Mouse (Mus musculus): Measurements from ENCODE around the gene Plp2.
A peak's percentile ranks its signal among the peaks of the same experiment; 100 is the strongest.

Gene Plp2

GRCm38 (mm10) chrX:7661086-7661485 is 10.1 kb downstream of the Plp2 start:
- no peak for DNase-seq (ENCODE audit: low spot score)

- DNase-seq (ENCODE audit: low spot score), result no peak
Measured at GRCm38 (mm10) chrX:7658785-7659589, 12.2 kb downstream of the Plp2 start.

GRCm38 (mm10) chrX:7658031-7658784 is 13.0 kb downstream of the Plp2 start:
- no peak for DNase-seq (ENCODE audit: low spot score)

GRCm38 (mm10) chrX:7657221-7657639 is 14.0 kb downstream of the Plp2 start, which contains the start of gene Prickle3:
Gene Prickle3, plus strand, starts transcription at chrX:7657260.
- DNase-seq (ENCODE audit: low spot score), result no peak

- no peak for DNase-seq (ENCODE audit: low spot score)
Measured at GRCm38 (mm10) chrX:7648671-7649304, 22.4 kb downstream of the Plp2 start.

- DNase-seq (ENCODE audit: low spot score), result peak; percentile 34
Measured at GRCm38 (mm10) chrX:7645349-7645748, 25.8 kb downstream of the Plp2 start.

- no peak for DNase-seq (ENCODE audit: low spot score)
Measured at GRCm38 (mm10) chrX:7640785-7641184, 30.4 kb downstream of the Plp2 start.

GRCm38 (mm10) chrX:7639536-7640325 is 31.5 kb downstream of the Plp2 start:
- no peak for DNase-seq (ENCODE audit: low spot score)

- peak; percentile 18 for DNase-seq (ENCODE audit: low spot score)
Measured at GRCm38 (mm10) chrX:7638401-7639091, 32.6 kb downstream of the Plp2 start, which contains the start of gene Syp. Gene Syp, plus strand, starts transcription at chrX:7638471.

GRCm38 (mm10) chrX:7635101-7635500 is 36.1 kb downstream of the Plp2 start:
- DNase-seq (ENCODE audit: low spot score), result no peak

- DNase-seq (ENCODE audit: low spot score), result no peak
Measured at GRCm38 (mm10) chrX:7632560-7632959, 38.6 kb downstream of the Plp2 start.
